Mouse (Mus musculus) lung, postnatal 0 days (tissue): Measurements from ENCODE around the gene Guk1.

Experiments
- CTCF ChIP-seq: IDR thresholded peaks from 2 replicates; pipeline ENCODE4 v1.5.1; 2016; ENCODE audit warnings: antibody characterized with exemption, mild to moderate bottlenecking
- EP300 ChIP-seq: IDR thresholded peaks from 2 replicates; pipeline ENCODE4 v1.6.1; 2016; ENCODE audit warnings: antibody characterized with exemption, mild to moderate bottlenecking, control low read depth

GRCm38 (mm10) chr11:59185490-59185889 lies 6.5 kb downstream of the Guk1 start:
- TF ChIP-seq CTCF (no peak), EP300 (no peak)
